Mouse (Mus musculus) stomach, embryonic 14.5 days (tissue): ENCODE results near the gene Zfp189. TPM values are rescaled to one million over a fixed set of nuclear protein-coding genes. Genes with fewer than 3 reads are reported as not detected.
"Not testable (repeated sequence)": the region's sequence is repeated elsewhere in the genome, so short reads cannot be mapped to it uniquely, and the experiment has no call there.

ENCODE experiments used
- ATAC-seq: fragments of 200-750 bp; cut with Nextera tagmentation; 2 replicates; pipeline ENCODE4 v1.8.0; 2017; ENCODE audit warnings: low read depth, moderate TSS enrichment; ENCODE audit not compliant: insufficient number of reproducible peaks, insufficient read depth, low FRiP score
- H3K27ac ChIP-seq: fragments of 300-500 bp; sonication (generic); 2 replicates; pipeline ENCODE4 v1.5.1; 2014; ENCODE audit warnings: mild to moderate bottlenecking, low read length, moderate library complexity, mixed read lengths
- H3K27me3 ChIP-seq: fragments of 300-500 bp; sonication (generic); 2 replicates; pipeline ENCODE4 v1.6.1; 2014; ENCODE audit warnings: low read length, control low read depth, mixed read lengths; ENCODE audit not compliant: control insufficient read depth, insufficient read depth
- H3K36me3 ChIP-seq: fragments of 300-500 bp; sonication (generic); 2 replicates; pipeline ENCODE4 v1.6.1; 2014; ENCODE audit warnings: mild to moderate bottlenecking, control low read depth, low read length, moderate library complexity, mixed read lengths; ENCODE audit not compliant: control insufficient read depth, insufficient read depth
- H3K4me1 ChIP-seq: fragments of 300-500 bp; sonication (generic); 2 replicates; pipeline ENCODE4 v1.6.1; 2014; ENCODE audit warnings: low read length, control low read depth, mixed read lengths; ENCODE audit not compliant: control insufficient read depth, insufficient read depth
- H3K4me2 ChIP-seq: fragments of 300-500 bp; sonication (generic); replicated peaks from 2 replicates; pipeline ENCODE4 v1.6.1; 2014; ENCODE audit warnings: low read depth, low read length, control low read depth
- H3K4me3 ChIP-seq: fragments of 300-500 bp; sonication (generic); 2 replicates; pipeline ENCODE4 v1.5.1; 2014; ENCODE audit warnings: low read depth, low read length, control low read depth
- H3K9ac ChIP-seq: fragments of 300-500 bp; sonication (generic); replicated peaks from 2 replicates; pipeline ENCODE4 v1.6.1; 2014; ENCODE audit warnings: low read depth, mild to moderate bottlenecking, control low read depth, low read length, moderate library complexity, mixed read lengths
- H3K9me3 ChIP-seq: fragments of 300-500 bp; sonication (generic); 2 replicates; pipeline ENCODE4 v1.6.1; 2016; ENCODE audit warnings: low read depth, low read length, control low read depth; ENCODE audit not compliant: control insufficient read depth
- WGBS: fragments of 180-500 bp; shearing (Covaris S2); extraction: QIAGEN DNeasy Blood & Tissue Kit; methylation state at CpG from one replicate; pipeline ENCODE4 v1.1.7; 2014; 5-methylcytosine and 5-hydroxymethylcytosine counted together
- polyA plus RNA-seq: library from polyadenylated mRNA; unstranded; fragments of >200 nt; fragmentation: Nextera tagmentation; extraction: Ambion mirVana; gene quantifications from 2 replicates; pipeline ENCODE4 v1.2.1, GENCODE M21; 2014

Gene Zfp189
- polyA plus RNA-seq = 7.1 and 8.7 TPM in 2 replicates

- H3K27me3 ChIP-seq = no peaks in the 10 kb centered on the region
- H3K4me2 ChIP-seq = peak within 1 kb of the TSS; percentile 46
- H3K9me3 ChIP-seq = no peaks in the 10 kb centered on the region
- peak; percentile 98 for ATAC-seq
- H3K4me1 ChIP-seq = peaks cover 5% of the 10 kb centered on the region; the same call in 1 of the 2 replicates
- H3K36me3 ChIP-seq = no peaks in the 10 kb centered on the region
- peak within 1 kb of the TSS; percentile 69 for H3K4me3 ChIP-seq
- peak within 1 kb of the TSS; percentile 58 for H3K9ac ChIP-seq
- peak within 1 kb of the TSS; percentile 63; the same call in 1 of the 2 replicates for H3K27ac ChIP-seq
- WGBS = under 1% methylated on average over 41 of the region's 41 CpGs
Measured at GRCm38 (mm10) chr4:49520572-49521340, at the start of gene Zfp189, which contains the start of gene Mrpl50. TSS of gene Zfp189 (plus strand) at chr4:49521176. TSS of gene Mrpl50 (minus strand) at chr4:49521093.

- 48% methylated on average over 3 of the region's 3 CpGs for whole genome bisulfite sequencing
- no peaks in the 10 kb centered on the region for H3K27me3 ChIP-seq
- no peak for ATAC-seq
- no peaks in the 10 kb centered on the region for H3K9me3 ChIP-seq
- no peaks in the 10 kb centered on the region for H3K4me1 ChIP-seq
- H3K9ac ChIP-seq = no peak within 1 kb of the TSS
- no peak within 1 kb of the TSS for H3K4me2 ChIP-seq
- H3K36me3 ChIP-seq = no peaks in the 10 kb centered on the region
- H3K27ac ChIP-seq = no peak within 1 kb of the TSS
- no peak within 1 kb of the TSS for H3K4me3 ChIP-seq
Measured at GRCm38 (mm10) chr4:49473435-49474100, 47.4 kb upstream of the Zfp189 start, which contains the start of gene Acnat1. TSS of gene Acnat1 (minus strand) at chr4:49473912.

GRCm38 (mm10) chr4:49474583-49474982, 46.4 kb upstream of the Zfp189 start:
- Histone ChIP-seq H3K4me2 (no peak overlapping the region), H3K4me3 (no peak overlapping the region), H3K4me1 (no peaks in the 10 kb centered on the region), H3K9ac (no peak overlapping the region), H3K9me3 (no peaks in the 10 kb centered on the region), H3K27me3 (no peaks in the 10 kb centered on the region), H3K36me3 (no peaks in the 10 kb centered on the region), H3K27ac (no peak overlapping the region)
- no peak for ATAC-seq

- ATAC-seq = peak; percentile 81
- Histone ChIP-seq H3K9me3 (no peaks in the 10 kb centered on the region), H3K9ac (no peak overlapping the region), H3K4me3 (peak overlapping the region; percentile 12; the same call in 1 of the 2 replicates), H3K4me1 (no peaks in the 10 kb centered on the region), H3K27me3 (no peaks in the 10 kb centered on the region), H3K27ac (no peak overlapping the region), H3K4me2 (peak overlapping the region; percentile 40), H3K36me3 (no peaks in the 10 kb centered on the region)
- 22% methylated on average over 19 of the region's 19 CpGs for WGBS
Measured at GRCm38 (mm10) chr4:49478118-49478877, 42.7 kb upstream of the Zfp189 start.

DNA sequence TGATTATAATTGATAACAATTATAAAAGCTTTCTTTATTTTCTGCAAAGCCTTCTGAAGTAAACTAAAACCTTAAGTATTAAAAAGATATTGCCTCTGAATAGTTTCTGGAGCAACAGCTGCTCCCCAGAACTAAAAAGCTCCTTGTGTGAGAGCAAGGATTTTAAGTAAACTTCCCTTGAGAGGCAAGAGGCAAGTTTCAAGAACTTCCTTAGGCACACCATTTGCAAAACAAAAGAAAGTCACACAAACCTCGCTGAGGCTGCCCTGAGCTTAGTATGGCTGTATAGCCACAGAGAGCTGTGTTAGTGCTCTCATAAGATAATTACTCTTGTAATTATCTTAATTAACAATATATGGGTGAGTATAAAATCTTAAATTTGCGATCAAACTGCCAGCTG, 41.9 kb upstream of the Zfp189 start:
- not testable (repeated sequence) for H3K36me3 ChIP-seq, H3K4me1 ChIP-seq, H3K9me3 ChIP-seq, H3K27me3 ChIP-seq, H3K9ac ChIP-seq, ATAC-seq, H3K4me2 ChIP-seq, H3K4me3 ChIP-seq
- 16% methylated on average over 2 of the region's 2 CpGs for WGBS
- H3K27ac ChIP-seq = 0 out of 2 replicates have a peak overlapping the region, but pooled peaks have one; percentile 21

GRCm38 (mm10) chr4:49480104-49480760, 40.7 kb upstream of the Zfp189 start:
- 8% methylated on average over 21 of the region's 21 CpGs for WGBS
- Histone ChIP-seq H3K4me1 (no peaks in the 10 kb centered on the region), H3K36me3 (no peaks in the 10 kb centered on the region), H3K9ac (no peak overlapping the region), H3K27me3 (no peaks in the 10 kb centered on the region), H3K27ac (peak overlapping the region; percentile 70), H3K4me2 (peak overlapping the region; percentile 22), H3K4me3 (peak overlapping the region; percentile 19), H3K9me3 (no peaks in the 10 kb centered on the region)
- ATAC-seq = peak; percentile 57; the same call in 1 of the 2 replicates

DNA sequence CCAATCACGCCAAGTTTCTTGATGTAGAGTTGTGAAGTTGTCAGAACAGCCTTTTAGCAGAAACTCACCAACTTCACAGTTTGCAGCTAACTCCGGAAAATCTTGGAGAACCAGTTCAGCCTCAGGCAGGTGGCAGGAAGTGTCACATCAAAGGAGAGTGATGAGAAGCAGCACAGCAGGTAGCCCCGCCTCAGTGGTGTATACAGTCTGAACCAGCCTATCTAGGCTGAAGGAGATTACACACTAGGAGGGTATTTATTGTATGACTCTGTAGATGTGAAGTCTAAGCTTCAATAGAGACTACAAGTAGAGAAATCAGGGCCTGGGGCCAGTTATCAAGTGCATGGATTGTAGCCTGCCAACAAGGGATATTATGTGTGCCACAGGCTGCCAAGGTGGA, 40.1 kb upstream of the Zfp189 start:
- Histone ChIP-seq H3K4me2 (peak overlapping the region; percentile 22), H3K4me1 (no peaks in the 10 kb centered on the region), H3K27me3 (no peaks in the 10 kb centered on the region), H3K36me3 (no peaks in the 10 kb centered on the region), H3K27ac (peak overlapping the region; percentile 70; the same call in 1 of the 2 replicates), H3K9me3 (no peaks in the 10 kb centered on the region), H3K4me3 (peak overlapping the region; percentile 19; the same call in 1 of the 2 replicates), H3K9ac (no peak overlapping the region)
- 26% methylated on average over 3 of the region's 3 CpGs for whole genome bisulfite sequencing
- peak; percentile 76 for ATAC-seq

GRCm38 (mm10) chr4:49485442-49485841, 35.5 kb upstream of the Zfp189 start:
- no peaks in the 10 kb centered on the region for H3K36me3 ChIP-seq
- H3K27ac ChIP-seq = no peak overlapping the region
- H3K4me1 ChIP-seq = no peaks in the 10 kb centered on the region
- H3K4me2 ChIP-seq = no peak overlapping the region
- H3K27me3 ChIP-seq = no peaks in the 10 kb centered on the region
- no peaks in the 10 kb centered on the region for H3K9me3 ChIP-seq
- no peak for ATAC-seq
- no peak overlapping the region for H3K4me3 ChIP-seq
- H3K9ac ChIP-seq = no peak overlapping the region
